Mouse (Mus musculus): ENCODE results near the gene Cyp39a1.

The Cyp39a1 gene

DNA sequence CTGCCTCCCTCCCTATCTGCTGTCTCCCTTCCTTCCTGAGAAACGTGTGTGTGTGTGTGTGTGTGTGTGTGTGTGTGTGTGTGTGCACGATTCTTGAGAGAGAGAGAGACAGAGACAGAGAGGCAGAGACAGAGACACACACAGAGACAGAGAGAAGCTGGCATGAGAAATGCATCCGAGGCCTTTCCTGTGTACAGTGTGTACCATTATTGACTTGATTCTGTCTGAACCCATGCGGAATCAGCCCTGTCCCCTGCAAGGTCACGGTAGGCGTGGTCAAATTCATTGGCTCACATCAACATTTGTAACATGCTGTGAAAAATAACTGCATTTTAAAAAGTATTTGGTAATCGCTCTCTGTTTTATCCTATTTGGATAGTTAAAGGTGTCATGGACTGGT, 16.9 kb downstream of the Cyp39a1 start:
- CTCF ChIA-PET: no interaction called here

DNA sequence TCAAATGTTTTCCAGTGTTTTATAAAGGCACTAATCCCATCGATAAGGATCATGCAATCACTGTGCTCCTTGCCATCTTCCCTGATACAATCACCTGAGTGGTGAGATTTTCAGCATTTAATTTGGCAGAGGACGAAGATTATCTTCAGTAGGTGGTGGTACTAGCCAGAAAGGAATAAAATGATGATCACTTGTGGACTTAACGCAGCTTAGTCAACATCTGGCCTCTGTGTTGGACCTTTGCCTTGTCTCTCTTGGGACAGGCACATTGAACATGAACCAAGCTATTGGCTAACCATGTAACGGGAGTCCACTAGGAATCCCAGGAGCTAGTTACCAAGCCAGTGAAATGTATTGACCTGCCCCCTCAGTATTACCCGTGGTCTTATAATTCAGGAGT, 17.4 kb downstream of the Cyp39a1 start:
- CTCF ChIA-PET: no interaction called here

DNA sequence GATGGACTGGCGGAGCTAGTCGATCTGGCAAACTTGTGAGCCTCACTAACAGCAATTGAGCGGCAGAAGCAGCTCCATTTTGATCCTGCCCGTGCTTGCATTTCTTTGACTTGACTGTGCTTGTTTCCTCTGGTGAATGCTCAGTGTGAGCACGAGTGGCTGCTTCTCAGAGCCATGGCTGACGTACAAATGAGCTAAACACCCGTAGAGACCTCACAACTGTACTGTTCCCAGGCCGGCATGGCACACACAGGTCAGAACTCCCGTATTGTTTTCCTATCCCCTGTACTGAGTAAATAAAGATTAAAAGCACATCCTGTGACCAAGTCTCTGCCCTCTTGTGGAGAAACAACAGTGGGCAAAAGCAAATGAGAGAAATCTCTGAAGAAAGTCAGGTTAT, 22.4 kb downstream of the Cyp39a1 start:
- CTCF ChIA-PET: no interaction called here

DNA sequence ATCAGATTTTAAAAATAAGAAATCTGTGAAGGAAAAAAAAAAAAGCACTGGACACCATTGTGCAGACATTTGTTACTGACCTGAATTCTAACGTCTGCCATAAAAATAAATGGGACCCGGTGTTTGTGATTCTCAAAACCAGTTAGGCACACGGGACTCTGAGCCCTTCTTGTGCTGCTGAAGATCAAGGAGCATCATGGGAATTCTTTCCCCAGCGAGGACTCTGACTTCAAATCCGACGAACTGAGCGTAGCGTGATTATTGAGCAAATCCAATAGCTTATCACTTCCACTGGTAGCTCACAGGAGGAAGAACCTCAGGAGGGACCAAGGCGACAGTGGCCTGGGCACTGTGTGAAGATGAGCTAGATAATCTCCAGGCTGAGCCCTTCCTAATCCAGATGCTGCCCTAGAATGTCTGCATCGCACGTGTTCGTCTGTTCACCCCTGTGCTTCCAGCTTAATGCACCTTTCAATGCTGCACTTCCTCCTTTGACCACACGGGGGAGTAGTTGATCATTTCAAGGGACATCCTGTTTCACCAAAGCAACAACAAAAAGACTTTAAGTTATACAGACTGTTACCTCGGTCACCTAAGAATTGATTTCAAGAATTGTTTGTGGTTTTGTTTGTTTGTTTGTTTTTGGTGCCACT, 31.9 kb downstream of the Cyp39a1 start:
- CTCF ChIA-PET: interaction anchor here (0.7 to 1.2 kb wide), 4 partner anchors 16 to 75 kb away, joined by 3 to 15 read pairs (median 4); no protein-coding TSS in a partner anchor

DNA sequence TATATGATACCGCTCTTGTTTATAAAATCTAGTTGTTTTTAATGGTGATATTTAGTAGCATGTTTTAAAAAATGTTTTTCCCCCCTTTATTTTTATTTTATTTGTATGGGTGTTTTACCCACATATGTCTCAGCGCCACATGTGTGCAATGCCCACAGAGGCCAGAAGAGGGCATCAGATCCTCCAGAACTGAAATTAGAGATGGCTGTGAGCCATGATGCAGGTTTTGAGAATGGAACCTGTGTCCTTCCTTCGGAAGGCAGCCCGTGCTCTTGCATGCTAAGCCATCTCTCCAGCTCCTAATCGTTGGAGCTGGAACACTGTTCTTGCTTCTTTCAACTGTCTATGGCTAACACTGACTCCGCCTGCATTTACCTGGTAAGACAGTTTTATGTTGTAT, 33.8 kb downstream of the Cyp39a1 start:
- CTCF ChIA-PET: no interaction called here

DNA sequence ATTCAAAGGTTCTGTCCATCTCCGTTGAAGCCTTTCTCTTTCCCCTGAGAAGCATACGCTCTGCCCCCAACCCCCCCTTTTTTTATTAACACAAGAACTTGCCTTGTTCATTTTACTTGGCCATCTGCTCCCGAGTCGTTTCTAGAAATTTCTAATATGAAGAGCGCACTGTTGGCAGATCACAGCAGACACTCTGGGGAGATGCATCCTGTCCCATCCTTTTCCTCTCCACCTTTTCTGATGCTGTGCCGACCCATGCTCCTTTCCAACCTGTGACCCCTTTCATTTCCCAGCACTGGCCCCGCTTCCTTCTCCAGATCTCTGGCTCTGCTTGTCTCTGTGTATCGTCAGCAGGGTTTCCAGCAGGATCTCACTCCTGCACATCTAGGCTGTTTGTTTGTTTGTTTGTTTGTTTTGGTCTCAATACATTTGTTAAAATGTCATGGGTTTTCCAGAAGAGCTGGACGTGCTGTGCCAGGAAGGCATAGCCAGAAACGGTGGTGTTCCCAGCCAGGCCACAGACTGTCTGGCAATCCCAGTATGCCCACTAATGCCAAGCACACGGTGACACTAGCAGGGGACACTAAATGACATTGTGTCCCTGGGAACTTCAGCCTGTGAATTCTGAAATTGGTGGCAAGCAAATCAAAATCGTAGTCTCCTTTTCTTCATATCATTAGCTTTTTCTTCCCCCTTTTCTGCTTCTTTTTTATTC, 37.1 kb downstream of the Cyp39a1 start:
- CTCF ChIA-PET: no interaction called here

DNA sequence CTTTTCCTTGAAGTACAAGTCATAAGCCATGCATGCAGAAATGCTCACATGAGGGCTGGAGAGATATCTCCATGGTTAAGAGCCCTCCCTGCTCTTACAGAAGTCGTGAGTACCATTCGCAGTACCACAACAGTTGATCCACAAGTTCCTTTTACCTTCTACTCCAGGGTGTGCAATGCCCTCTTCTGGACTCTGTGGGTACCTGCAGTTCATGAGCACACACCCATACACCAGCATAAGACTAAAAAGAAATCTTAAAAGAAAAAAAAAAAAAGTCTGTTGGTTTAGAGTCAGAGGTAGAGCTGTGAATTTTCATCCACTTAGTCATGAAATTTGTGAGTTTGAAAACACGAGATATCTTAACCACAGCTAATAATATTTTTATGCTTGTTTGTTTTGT, 39.5 kb downstream of the Cyp39a1 start:
- CTCF ChIA-PET: no interaction called here

DNA sequence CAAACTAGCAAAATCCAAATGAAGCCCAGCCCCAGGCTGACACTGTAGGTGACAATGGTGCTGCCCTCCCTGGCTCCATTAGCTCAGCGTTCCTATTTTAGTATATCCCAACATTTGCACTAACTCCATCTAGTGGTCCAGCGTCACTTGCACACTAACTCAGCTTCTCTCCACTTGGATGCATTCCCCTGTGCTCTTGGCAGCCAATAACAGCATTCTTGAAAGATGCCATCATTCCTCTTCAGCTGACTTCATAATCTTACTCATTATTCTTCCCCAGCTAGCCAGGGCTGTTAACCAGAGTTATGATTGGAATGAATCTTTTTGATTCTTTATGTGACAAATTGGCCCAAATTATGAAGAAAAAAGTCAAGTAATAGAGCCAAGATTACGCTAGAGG, 40.0 kb downstream of the Cyp39a1 start:
- CTCF ChIA-PET: no interaction called here

DNA sequence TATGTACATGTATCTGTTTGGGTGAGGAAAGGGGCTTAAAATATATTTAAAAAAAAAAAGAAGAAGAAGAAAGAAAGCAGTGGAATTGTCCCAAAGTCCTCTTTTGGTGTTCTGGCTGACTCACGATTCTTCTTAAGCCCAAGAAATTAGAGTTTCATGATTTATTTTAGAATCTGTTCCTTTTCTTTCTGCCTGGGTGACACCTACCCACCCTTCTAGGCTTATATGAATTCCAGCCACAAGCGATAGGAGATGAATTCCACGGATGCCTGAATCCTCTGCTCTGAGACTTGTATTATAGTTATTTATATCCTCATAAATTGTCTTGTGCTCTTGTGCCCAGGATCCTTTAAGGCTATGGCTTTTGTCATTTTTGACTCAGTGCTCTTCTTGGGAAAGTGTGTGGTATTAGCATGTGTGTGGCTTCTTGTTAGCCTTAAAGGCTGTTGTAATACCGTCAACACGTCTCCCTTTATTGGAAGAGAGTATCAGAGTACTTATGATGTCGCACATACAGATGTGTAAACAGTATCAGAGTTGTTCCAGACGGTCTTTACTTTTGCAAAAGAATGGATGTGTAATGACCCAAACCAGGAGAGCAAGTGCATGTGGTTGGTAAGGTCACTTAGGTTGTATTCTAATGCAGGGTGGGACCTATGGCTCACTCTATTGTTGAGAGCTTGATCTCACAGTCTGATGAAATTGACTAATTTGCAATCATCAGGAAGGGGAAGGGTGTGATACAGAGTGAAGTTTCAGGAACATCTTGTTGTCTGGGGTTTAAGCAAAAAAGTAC, 44.5 kb downstream of the Cyp39a1 start:
- CTCF ChIA-PET: no interaction called here

DNA sequence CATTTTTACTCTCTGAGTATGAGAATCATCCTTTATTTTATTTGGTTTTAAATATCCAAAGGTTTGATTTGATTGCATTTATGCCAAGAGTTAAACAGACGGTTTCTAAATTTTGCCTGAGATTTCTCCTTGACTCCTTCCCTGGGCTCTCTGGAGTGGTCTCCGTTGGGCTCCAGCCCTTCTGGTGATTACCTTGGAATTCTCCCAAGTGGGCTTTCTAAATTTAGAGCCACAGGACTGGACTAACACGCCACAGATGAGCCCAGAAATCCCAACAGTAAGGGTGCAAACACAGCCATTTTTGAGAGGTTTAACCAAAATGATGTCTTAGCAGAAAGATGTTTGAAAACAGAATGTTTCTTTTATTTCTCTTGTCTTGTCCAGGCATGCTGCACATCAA, 47.0 kb downstream of the Cyp39a1 start:
- CTCF ChIA-PET: no interaction called here

DNA sequence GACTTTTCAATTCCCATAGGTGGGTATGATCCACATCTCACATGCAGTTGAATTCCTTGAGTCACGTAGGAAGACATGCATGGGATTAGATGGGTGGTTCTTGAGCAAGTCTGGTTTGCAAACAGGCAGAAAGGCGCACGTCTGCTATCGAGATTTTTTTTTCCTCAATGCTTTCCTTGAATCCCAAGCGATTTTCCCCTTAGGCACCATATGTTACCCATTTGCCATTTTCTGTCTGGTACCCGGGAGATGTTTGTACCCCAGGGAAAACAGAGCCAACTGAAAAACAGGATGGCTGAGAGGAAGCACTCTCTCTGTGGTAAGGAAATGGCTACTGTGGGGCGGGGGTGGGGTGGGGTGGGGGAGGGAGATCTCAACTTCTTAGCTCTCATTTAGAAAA, 49.4 kb downstream of the Cyp39a1 start:
- CTCF ChIA-PET: no interaction called here

DNA sequence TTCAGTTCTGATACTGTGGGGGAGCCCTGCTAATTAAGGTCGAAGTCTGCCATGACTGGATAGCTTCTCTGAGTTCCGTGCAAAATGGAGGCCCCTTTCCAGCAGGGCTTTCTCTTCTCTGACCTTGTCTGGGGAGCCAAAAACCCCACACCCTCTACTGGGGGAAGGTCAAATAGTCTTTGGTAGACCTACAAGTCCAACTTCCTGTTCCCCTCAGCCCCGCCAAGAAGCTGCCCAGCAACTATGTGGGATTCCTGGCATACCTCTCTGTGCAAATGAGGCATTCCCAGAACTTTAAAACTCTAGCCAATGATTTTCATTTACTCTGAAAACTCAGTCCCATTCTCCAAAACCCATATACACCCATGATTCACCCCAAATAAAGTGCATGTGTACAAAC, 52.2 kb downstream of the Cyp39a1 start:
- CTCF ChIA-PET: no interaction called here

DNA sequence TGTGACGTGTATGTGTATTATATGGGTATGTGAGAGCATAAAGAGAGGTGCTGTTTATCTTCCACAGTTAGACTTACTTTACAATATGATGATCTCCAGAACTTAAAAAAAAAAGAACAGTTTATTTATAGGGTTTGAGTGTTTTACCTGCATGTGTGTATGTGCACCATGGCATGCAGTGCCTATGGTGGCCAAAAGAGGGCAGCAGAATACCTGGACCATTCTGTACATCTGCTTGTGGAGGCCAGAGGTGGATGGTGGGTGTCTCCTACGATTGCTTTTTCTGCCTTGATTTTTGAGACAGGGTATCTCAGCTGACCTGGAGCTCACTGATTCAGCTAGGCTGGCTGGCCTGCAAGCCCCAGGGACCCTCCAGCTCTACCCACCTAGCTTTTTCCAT, 57.3 kb downstream of the Cyp39a1 start:
- CTCF ChIA-PET: no interaction called here

DNA sequence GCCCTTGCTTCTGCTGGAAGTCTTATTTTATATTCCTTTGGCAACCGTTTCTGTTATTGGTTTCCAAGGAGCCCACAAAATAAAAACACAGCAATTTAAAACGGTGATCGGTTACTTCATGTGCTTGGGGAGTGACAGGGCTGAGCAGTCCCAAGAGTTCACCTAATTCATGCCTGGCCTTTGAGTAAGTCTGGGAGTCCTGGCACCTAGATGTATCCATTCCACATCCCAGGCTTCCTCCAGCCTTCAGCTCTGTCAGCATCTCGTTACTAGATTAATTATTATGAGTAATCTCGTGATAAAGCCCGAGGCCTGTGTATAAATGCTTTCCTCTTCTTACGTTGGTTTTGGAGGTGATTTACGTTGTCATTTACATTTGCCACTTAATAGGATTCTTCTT, 64.1 kb downstream of the Cyp39a1 start:
- CTCF ChIA-PET: no interaction called here

DNA sequence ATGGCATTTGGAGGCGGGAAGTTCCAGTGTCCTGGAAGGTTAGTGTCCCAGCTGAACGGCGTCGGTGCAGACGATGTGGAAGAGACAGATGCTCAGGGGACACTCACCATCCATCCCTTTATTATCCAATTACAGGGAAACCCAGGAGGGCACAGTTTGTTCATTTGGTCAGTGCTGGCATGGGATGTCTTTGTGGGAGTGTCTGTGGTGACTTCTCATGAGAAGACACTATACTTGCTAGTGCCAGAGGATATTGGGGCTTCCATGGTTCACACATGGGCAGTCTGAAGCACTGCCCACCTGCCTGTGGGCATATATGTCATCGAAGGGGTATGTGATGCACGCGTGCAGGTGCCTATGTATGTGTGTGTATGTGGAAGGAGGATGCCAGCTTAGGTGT, 64.8 kb downstream of the Cyp39a1 start:
- CTCF ChIA-PET: no interaction called here

DNA sequence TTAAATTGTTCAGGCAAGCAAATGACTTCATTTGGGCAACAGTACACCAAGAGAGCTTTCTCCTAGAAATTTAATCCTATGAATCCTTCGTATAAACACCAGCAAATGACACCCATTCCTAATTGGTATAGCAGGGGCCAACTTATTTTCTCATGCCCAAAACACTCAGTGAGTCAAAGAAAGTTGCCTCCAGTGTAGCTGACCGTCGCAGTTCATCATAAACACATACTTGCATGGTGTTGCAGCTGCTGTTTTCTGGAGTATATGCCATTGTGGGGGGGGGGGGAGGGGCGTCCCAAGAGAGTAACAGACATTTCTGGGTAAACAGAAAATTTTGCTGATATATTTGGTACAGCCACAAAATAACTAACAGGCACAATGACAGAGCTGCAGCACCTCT, 67.0 kb downstream of the Cyp39a1 start:
- CTCF ChIA-PET: no interaction called here

DNA sequence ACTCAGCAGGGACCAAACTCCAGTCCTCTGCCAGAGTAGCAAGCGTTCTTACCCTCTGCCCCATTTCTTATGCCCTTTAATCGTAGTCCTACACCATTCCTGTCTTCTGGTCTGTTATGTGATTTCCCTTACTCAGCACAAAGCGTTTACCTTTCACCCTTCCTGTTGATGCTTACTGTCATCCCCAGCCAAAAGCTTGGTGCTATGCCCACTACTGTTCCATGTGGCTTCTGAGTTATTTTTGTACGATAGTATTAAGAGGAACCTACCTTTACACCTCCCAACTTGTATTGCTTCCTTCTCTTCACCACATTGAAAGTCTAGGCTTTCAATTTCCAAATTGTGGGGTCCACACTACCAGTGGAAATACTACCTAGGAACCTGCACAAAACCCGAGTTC, 76.7 kb downstream of the Cyp39a1 start:
- CTCF ChIA-PET: no interaction called here

DNA sequence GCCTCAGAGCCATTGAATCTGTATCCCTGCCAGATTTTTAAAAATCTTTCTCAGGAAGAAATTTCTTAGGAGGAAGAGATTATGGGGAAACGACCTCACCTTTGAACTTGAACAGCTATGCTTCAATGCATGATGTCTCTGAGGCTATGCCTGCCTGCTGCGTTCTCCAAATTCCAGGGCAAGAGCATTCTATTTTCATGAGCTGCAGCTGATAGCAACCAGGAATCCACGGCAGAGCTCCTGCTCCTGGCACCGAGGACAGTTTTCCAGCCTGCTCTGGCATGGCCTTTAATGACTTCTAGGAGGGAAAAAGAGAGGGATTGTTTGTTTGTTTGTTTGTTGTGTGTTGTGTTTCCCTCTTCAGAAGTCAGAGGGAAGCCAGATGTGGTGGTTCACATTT, 77.2 kb downstream of the Cyp39a1 start:
- CTCF ChIA-PET: no interaction called here

DNA sequence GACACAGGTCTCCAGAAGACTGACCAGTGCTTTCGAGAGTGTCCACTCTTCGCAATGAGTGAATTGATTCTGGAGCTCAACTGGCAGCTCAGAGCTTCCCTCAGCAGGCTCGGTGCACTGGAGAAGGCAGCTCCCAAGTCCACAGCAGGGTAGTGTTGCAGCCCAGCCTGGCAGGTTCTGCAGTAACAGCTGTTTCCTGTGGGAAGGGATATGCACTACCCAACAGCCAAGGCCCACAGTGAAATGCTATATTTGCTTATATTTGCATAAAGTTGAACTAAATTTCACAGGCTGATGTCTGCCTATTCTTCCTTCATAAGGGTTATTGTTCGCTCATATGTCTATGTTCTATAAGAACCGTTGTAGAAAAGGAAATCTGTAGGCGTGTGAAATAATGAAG, 83.9 kb downstream of the Cyp39a1 start:
- CTCF ChIA-PET: no interaction called here

DNA sequence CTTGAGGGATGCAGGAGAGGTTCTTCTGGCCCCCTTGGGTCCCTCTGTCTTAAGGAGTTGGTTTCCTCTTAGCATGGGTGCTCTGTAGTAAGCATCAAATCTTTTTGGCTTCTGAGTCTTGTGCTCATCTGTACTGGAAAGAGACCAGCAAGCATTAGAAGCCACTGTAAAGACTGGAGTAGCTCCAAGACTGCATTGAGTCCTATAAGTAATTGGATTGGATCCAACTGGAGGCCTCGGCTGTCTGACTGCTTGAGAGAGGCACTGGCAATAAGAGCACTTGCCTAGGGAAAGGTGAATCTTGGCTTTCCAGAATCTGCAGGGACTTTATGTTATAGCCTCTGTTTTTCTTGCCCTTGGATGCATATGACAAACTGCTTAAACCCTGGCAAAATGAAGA, 85.6 kb downstream of the Cyp39a1 start:
- CTCF ChIA-PET: no interaction called here

DNA sequence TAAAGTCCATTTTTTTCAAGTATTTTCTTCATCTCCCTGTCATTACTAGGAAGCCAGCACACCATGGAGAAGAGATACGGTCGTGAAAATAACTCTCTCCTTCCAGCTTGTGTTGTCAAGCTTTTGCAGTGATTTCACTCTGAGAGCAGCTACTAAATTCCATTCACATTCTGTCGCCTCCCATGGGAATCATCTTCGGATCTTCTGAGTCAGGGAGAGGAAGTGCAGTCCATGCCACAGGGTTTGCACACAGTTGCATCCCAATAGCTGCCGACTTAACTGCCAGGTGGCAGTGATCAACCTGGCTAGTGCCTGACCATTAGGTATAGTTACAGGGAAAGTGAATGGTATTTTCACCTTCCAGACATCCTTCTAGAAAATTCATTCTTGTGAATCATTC, 87.5 kb downstream of the Cyp39a1 start:
- CTCF ChIA-PET: no interaction called here

DNA sequence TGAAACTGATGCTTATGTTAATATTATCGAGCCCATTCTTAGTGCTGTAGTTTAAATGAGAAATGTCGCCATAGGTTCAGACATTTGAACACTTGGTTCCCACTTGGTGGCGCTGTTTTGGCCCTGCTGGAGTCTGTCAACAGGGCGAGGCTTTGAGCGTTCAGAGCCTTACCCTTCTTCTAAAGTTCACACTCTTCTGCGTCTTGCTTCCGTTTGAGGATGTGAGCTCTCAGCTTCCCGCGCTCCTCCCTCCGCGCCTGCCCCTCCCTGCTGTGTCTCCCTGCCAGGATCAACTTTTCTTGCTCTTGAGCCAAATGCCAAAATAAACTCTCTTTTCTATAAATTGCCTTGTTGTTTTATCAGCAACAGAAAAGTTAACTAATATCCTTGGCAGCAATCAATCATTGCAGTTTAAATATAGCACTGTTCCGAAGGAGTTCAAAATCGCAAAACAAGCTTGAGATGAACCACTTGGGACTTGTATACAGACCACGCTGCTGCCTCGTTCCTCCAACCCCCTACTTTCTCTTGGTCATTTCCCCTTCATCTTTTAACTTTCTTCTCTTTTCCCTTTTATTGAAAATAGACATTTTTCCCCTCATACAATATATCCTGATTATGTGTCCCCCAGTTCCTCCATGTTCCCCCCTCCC, 91.5 kb downstream of the Cyp39a1 start:
- CTCF ChIA-PET: interaction anchor here (0.7 kb wide), 1 partner anchor 48 kb away, joined by 6 read pairs; no protein-coding TSS in a partner anchor

DNA sequence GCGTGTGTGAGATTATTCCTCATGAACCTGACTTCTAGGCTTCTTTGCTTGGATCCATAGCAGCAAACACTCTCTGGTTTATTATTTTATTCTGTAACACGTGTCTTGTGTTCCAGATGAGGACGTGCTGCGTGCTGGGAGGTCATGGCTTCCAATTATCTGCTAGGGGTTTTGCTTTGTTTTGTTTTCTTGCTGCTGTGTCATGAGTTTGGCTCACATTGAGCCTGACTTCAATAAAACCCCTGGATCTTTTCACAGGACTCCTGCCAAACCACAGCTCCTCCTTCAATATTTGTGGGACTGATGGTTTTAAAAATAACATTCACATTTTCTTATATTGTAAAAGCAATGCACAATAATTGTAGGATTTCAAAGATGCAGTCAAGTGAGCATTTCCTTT, 117.3 kb downstream of the Cyp39a1 start:
- CTCF ChIA-PET: no interaction called here

Measured in spleen, embryonic (tissue).